Mouse (Mus musculus) bone marrow macrophage, adult 2 months (primary cell): ENCODE results near the gene Col6a1. TPM values are rescaled to one million over a fixed set of nuclear protein-coding genes. Genes with fewer than 3 reads are reported as not detected.

Experiments used
- H3K27ac ChIP-seq: 2 replicates; pipeline ENCODE4 v1.5.1; 2012; ENCODE audit warnings: low read depth, low read length; ENCODE audit not compliant: insufficient read depth
- H3K4me1 ChIP-seq: 2 replicates; pipeline ENCODE4 v1.6.1; 2012; ENCODE audit warnings: low read length; ENCODE audit not compliant: control insufficient read depth, insufficient read depth
- H3K4me3 ChIP-seq: 2 replicates; pipeline ENCODE4 v1.5.1; 2012; ENCODE audit warnings: mild to moderate bottlenecking, low read length, moderate library complexity; ENCODE audit not compliant: insufficient read depth
- CTCF ChIP-seq: IDR thresholded peaks from 2 replicates; pipeline ENCODE4 v1.5.1; 2012; ENCODE audit warnings: low read depth, mild to moderate bottlenecking, low read length, moderate library complexity
- POLR2A ChIP-seq: IDR thresholded peaks from 2 replicates; pipeline ENCODE4 v1.6.1; 2012; ENCODE audit warnings: mild to moderate bottlenecking, low read depth, low read length, borderline replicate concordance
- polyA plus RNA-seq: library from polyadenylated mRNA; stranded (reverse); fragments of >200 nt; gene quantifications from 2 replicates; pipeline ENCODE4 v1.2.4, GENCODE M21; 2012; ENCODE audit not compliant: missing spikeins, insufficient read depth, insufficient read length

The Col6a1 gene
- polyA plus RNA-seq, 1 experiment: 3.8 TPM

DNA sequence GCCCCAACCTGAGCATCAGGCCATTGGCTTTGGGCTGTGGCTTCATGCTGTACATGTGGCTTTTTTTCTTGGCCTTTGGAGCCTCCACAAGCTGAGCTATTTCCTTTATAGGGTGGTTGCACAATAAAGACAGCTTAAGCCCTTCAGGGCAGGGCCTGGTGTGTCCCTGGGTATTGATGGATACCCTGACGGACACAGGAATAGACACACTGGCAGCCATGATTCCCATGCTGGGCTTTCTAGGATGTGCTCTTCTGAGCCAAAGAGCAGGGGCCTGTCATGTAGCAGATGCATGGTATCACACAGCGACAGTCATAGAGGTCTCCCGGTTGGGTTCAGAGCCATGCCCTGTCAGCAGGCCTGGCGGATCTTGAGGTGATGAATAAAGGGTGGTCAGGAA, 898 bp upstream of the Col6a1 start:
- Histone ChIP-seq H3K4me1 (no peaks in the 10 kb centered on the region), H3K4me3 (no peak overlapping the region), H3K27ac (no peak overlapping the region)
- TF ChIP-seq CTCF (no peak), POLR2A (no peak)

- Histone ChIP-seq H3K27ac (no peak overlapping the region), H3K4me3 (no peak overlapping the region), H3K4me1 (no peaks in the 10 kb centered on the region)
- TF ChIP-seq POLR2A (no peak), CTCF (no peak)
Measured at GRCm38 (mm10) chr10:76725097-76725496, 871 bp downstream of the Col6a1 start.

- no peak overlapping the region for H3K4me3 ChIP-seq
- TF ChIP-seq CTCF: no peak
- no peak for TF ChIP-seq POLR2A
- H3K27ac ChIP-seq: no peak overlapping the region
- no peaks in the 10 kb centered on the region for H3K4me1 ChIP-seq
Measured at GRCm38 (mm10) chr10:76724231-76724736, 1.7 kb downstream of the Col6a1 start.

- TF ChIP-seq POLR2A: no peak
- no peak for TF ChIP-seq CTCF
- no peaks in the 10 kb centered on the region for H3K4me1 ChIP-seq
- no peak overlapping the region for H3K27ac ChIP-seq
- H3K4me3 ChIP-seq: no peak overlapping the region
Measured at GRCm38 (mm10) chr10:76722751-76723450, 3.1 kb downstream of the Col6a1 start.

DNA sequence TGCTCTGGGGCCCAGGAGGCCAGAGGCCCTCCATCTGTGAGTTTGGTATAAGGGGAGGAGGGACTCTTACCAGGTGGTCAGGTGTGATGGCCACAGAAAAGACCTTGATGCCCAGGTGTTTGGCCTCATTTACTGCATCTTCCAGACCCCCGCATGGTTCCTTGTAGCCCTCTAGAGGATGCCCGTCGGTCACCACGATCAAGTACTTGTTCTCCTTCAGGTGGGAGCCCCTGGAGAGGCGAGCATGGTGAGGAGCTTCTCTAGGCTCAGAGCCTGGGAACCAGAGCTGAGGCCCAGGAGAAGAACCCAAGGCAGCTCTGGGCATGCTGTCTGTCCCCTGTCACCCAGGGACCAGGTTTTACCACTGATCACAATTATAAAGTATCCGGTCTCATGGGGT, 4.2 kb downstream of the Col6a1 start:
- no peak for TF ChIP-seq POLR2A
- TF ChIP-seq CTCF: no peak
- Histone ChIP-seq H3K4me1 (no peaks in the 10 kb centered on the region), H3K27ac (no peak overlapping the region), H3K4me3 (no peak overlapping the region)

DNA sequence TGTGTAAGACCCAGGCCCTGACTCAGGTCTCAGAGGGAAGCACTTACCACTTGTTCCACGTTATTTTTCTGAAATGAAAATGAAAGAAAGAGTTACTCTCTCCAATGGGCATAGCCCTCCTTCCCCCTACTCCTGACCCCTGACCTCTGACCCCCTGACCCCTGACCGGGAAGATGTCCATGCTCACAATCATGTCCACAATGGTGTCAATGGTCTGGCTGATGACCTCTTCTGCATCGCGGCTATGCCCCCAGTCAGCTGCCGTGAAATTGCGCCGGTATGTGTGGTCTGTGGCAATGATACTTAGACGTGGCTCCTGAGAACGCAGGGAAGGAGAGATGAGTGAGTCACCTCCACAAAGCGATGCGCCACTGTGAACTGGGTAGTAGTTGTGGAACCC, 4.8 kb downstream of the Col6a1 start:
- Histone ChIP-seq H3K4me1 (no peaks in the 10 kb centered on the region), H3K4me3 (no peak overlapping the region), H3K27ac (no peak overlapping the region)
- no peak for TF ChIP-seq POLR2A
- TF ChIP-seq CTCF: no peak

- TF ChIP-seq POLR2A: no peak
- no peak for TF ChIP-seq CTCF
- H3K4me3 ChIP-seq: no peak overlapping the region
- no peaks in the 10 kb centered on the region for H3K4me1 ChIP-seq
- no peak overlapping the region for H3K27ac ChIP-seq
Measured at GRCm38 (mm10) chr10:76717631-76718030, 8.3 kb downstream of the Col6a1 start.

GRCm38 (mm10) chr10:76717026-76717425, 8.9 kb downstream of the Col6a1 start:
- Histone ChIP-seq H3K4me1 (no peaks in the 10 kb centered on the region), H3K27ac (no peak overlapping the region), H3K4me3 (no peak overlapping the region)
- TF ChIP-seq POLR2A (no peak), CTCF (no peak)

GRCm38 (mm10) chr10:76714303-76714702, 11.7 kb downstream of the Col6a1 start:
- no peak for TF ChIP-seq CTCF
- no peak for TF ChIP-seq POLR2A
- H3K4me1 ChIP-seq: no peaks in the 10 kb centered on the region
- no peak overlapping the region for H3K27ac ChIP-seq
- no peak overlapping the region for H3K4me3 ChIP-seq

- Histone ChIP-seq H3K4me1 (no peaks in the 10 kb centered on the region), H3K4me3 (no peak overlapping the region), H3K27ac (no peak overlapping the region)
- no peak for TF ChIP-seq CTCF
Measured at GRCm38 (mm10) chr10:76712500-76712899, 13.5 kb downstream of the Col6a1 start.

- H3K4me1 ChIP-seq: no peaks in the 10 kb centered on the region
- no peak overlapping the region for H3K4me3 ChIP-seq
- no peak overlapping the region for H3K27ac ChIP-seq
- no peak for TF ChIP-seq POLR2A
Measured at GRCm38 (mm10) chr10:76711331-76711730, 14.6 kb downstream of the Col6a1 start.
